Mouse (Mus musculus) embryonic facial prominence, embryonic 12.5 days (tissue): ENCODE measurements around the gene Gm13124. TPM values are rescaled to one million over a fixed set of nuclear protein-coding genes. Genes with fewer than 3 reads are reported as not detected.

Experiments used
- polyA plus RNA-seq: library from polyadenylated mRNA; unstranded; fragments of >200 nt; fragmentation: Nextera tagmentation; extraction: Ambion mirVana; gene quantifications from 2 replicates; pipeline ENCODE4 v1.2.1, GENCODE M21; 2016

Gene Gm13124
- polyA plus RNA-seq, 1 experiment from 2014 or later, result not detected

Other genes with a start within 250 kb of the Gm13124 start
- not detected in 2 replicates for gene Gm13128, start 234.9 kb downstream of the Gm13124 start, polyA plus RNA-seq
- not detected in 2 replicates for gene Gm13119, start 207.2 kb downstream of the Gm13124 start, polyA plus RNA-seq
- not detected in 2 replicates for gene Pramef20, start 187.2 kb downstream of the Gm13124 start, polyA plus RNA-seq
- gene Pramef12, start 156.7 kb downstream of the Gm13124 start, polyA plus RNA-seq, result 0.14 TPM in 1 of 2 replicates, not detected in the other
- not detected in 2 replicates for gene 1700012P22Rik, start 126.4 kb downstream of the Gm13124 start, polyA plus RNA-seq
- gene Gm9944, start 111.8 kb downstream of the Gm13124 start, polyA plus RNA-seq, result not detected in 2 replicates
- not detected in 2 replicates for gene Aadacl3, start 101.4 kb downstream of the Gm13124 start, polyA plus RNA-seq
- gene 9430007A20Rik, start 45.3 kb downstream of the Gm13124 start, polyA plus RNA-seq, result not detected in 2 replicates
- not detected in 2 replicates for gene Aadacl4, start 48.6 kb upstream of the Gm13124 start, polyA plus RNA-seq
- gene Gm436, start 121.2 kb upstream of the Gm13124 start, polyA plus RNA-seq, result not detected in 2 replicates
- not detected in 2 replicates for gene Gm13178, start 156.3 kb upstream of the Gm13124 start, polyA plus RNA-seq
- not detected in 2 replicates for gene Gm438, start 221.4 kb upstream of the Gm13124 start, polyA plus RNA-seq